Mouse (Mus musculus) neural tube, embryonic 11.5 days (tissue): ENCODE results near the gene Uqcrfs1. TPM values are rescaled to one million over a fixed set of nuclear protein-coding genes. Genes with fewer than 3 reads are reported as not detected.

ENCODE experiments used
- ATAC-seq: fragments of 200-750 bp; cut with Nextera tagmentation; 2 replicates; pipeline ENCODE4 v1.8.0; 2017; ENCODE audit warnings: moderate number of reproducible peaks, mild to moderate bottlenecking, moderate TSS enrichment, moderate library complexity; ENCODE audit not compliant: insufficient read depth, low FRiP score, low TSS enrichment
- DNase-seq: peaks from one replicate; pipeline ENCODE4 v3.0.0-alpha.2; 2015; ENCODE audit warnings: low spot score
- H3K27ac ChIP-seq: fragments of 300-500 bp; sonication (generic); 2 replicates; pipeline ENCODE4 v1.5.1; 2014; ENCODE audit warnings: low read depth, mild to moderate bottlenecking, low read length
- H3K27me3 ChIP-seq: fragments of 300-500 bp; sonication (generic); 2 replicates; pipeline ENCODE4 v1.6.1; 2014; ENCODE audit warnings: mild to moderate bottlenecking, low read length, mixed read lengths; ENCODE audit not compliant: control insufficient read depth, insufficient read depth
- H3K36me3 ChIP-seq: fragments of 300-500 bp; sonication (generic); 2 replicates; pipeline ENCODE4 v1.6.1; 2014; ENCODE audit warnings: mild to moderate bottlenecking, low read length, moderate library complexity, mixed read lengths; ENCODE audit not compliant: control insufficient read depth, insufficient read depth
- H3K4me1 ChIP-seq: fragments of 300-500 bp; sonication (generic); 2 replicates; pipeline ENCODE4 v1.6.1; 2014; ENCODE audit warnings: low read length, mixed read lengths; ENCODE audit not compliant: control insufficient read depth, insufficient read depth
- H3K4me2 ChIP-seq: fragments of 300-500 bp; sonication (generic); 2 replicates; pipeline ENCODE4 v1.6.1; 2014; ENCODE audit warnings: low read depth, mild to moderate bottlenecking, moderate library complexity
- H3K4me3 ChIP-seq: fragments of 300-500 bp; sonication (generic); 2 replicates; pipeline ENCODE4 v1.5.1; 2014; ENCODE audit warnings: low read depth, low read length
- H3K9ac ChIP-seq: fragments of 300-500 bp; sonication (generic); 2 replicates; pipeline ENCODE4 v1.6.1; 2014; ENCODE audit warnings: mild to moderate bottlenecking, low read length
- H3K9me3 ChIP-seq: fragments of 300-500 bp; sonication (generic); 2 replicates; pipeline ENCODE4 v1.6.1; 2016; ENCODE audit warnings: low read length; ENCODE audit not compliant: control insufficient read depth
- WGBS: fragments of 180-500 bp; shearing (Covaris S2); extraction: QIAGEN DNeasy Blood & Tissue Kit; methylation state at CpG from one replicate; pipeline ENCODE4 v1.1.7; 2014; 5-methylcytosine and 5-hydroxymethylcytosine counted together
- polyA plus RNA-seq: library from polyadenylated mRNA; unstranded; fragments of >200 nt; fragmentation: Nextera tagmentation; extraction: Ambion mirVana; gene quantifications from 2 replicates; pipeline ENCODE4 v1.2.1, GENCODE M21; 2014

The Uqcrfs1 gene
- 252 TPM in 2 replicates for polyA plus RNA-seq

- peak within 1 kb of the TSS; percentile 97 for H3K4me3 ChIP-seq
- H3K36me3 ChIP-seq, result peaks cover 2% of the 10 kb centered on the region; the same call in 1 of the 2 replicates
- H3K9me3 ChIP-seq, result no peaks in the 10 kb centered on the region
- peak within 1 kb of the TSS; percentile 45; the same call in 1 of the 2 replicates for H3K27ac ChIP-seq
- H3K27me3 ChIP-seq, result no peaks in the 10 kb centered on the region
- peak within 1 kb of the TSS; percentile 72 for H3K4me2 ChIP-seq
- peaks cover 9% of the 10 kb centered on the region for H3K4me1 ChIP-seq
- WGBS, result under 1% methylated on average over 80 of the region's 82 CpGs
- peak within 1 kb of the TSS; percentile 93 for H3K9ac ChIP-seq
- DNase-seq (peak; percentile 98), ATAC-seq (peak; percentile 99)
Observed at GRCm38 (mm10) chr13:30544856-30545604, at the start of gene Uqcrfs1. Uqcrfs1 (minus strand) TSS chr13:30545362.

- Histone ChIP-seq H3K4me2 (no peak overlapping the region), H3K4me3 (no peak overlapping the region), H3K36me3 (no peaks in the 10 kb centered on the region), H3K9me3 (no peaks in the 10 kb centered on the region), H3K27me3 (no peaks in the 10 kb centered on the region), H3K4me1 (no peaks in the 10 kb centered on the region), H3K9ac (no peak overlapping the region), H3K27ac (no peak overlapping the region)
- no peak for ATAC-seq
- no peak for DNase-seq
- WGBS, result 95% methylated on average over 3 of the region's 3 CpGs
Observed at GRCm38 (mm10) chr13:30585786-30586185, 40.6 kb upstream of the Uqcrfs1 start.

DNA sequence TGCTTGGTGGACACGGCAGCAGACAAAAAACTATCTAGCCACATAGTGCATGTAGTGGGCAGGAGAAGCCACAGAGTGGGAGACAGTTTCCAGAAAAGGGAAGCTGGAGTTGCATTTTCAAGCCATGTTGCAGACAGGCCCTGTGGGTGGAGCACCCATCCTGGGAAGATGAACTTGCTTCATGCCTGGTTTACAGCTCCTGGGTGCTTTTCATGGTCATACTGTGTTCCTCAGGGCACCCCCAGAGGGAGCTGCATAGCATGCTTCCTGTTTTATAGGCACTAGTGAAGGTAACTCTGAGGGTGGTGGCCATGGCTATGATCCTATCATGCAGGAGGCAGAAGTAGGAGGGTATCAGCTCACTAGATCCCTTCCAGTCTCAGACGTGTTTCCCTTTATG lies 37.4 kb upstream of the Uqcrfs1 start:
- Histone ChIP-seq H3K27me3 (no peaks in the 10 kb centered on the region), H3K9me3 (no peaks in the 10 kb centered on the region), H3K4me1 (no peaks in the 10 kb centered on the region), H3K4me2 (no peak overlapping the region), H3K27ac (no peak overlapping the region), H3K4me3 (no peak overlapping the region), H3K36me3 (no peaks in the 10 kb centered on the region), H3K9ac (no peak overlapping the region)
- no peak for DNase-seq
- 78% methylated on average over 2 of the region's 2 CpGs for WGBS
- no peak for ATAC-seq

- H3K9ac ChIP-seq, result no peak overlapping the region
- no peaks in the 10 kb centered on the region for H3K27me3 ChIP-seq
- no peak for DNase-seq
- no peak for ATAC-seq
- no peaks in the 10 kb centered on the region for H3K36me3 ChIP-seq
- H3K4me2 ChIP-seq, result no peak overlapping the region
- H3K4me3 ChIP-seq, result no peak overlapping the region
- no peaks in the 10 kb centered on the region for H3K9me3 ChIP-seq
- H3K4me1 ChIP-seq, result no peaks in the 10 kb centered on the region
- WGBS, result 77% methylated on average over 2 of the region's 2 CpGs
- no peak overlapping the region for H3K27ac ChIP-seq
Observed at GRCm38 (mm10) chr13:30578806-30579205, 33.6 kb upstream of the Uqcrfs1 start.

DNA sequence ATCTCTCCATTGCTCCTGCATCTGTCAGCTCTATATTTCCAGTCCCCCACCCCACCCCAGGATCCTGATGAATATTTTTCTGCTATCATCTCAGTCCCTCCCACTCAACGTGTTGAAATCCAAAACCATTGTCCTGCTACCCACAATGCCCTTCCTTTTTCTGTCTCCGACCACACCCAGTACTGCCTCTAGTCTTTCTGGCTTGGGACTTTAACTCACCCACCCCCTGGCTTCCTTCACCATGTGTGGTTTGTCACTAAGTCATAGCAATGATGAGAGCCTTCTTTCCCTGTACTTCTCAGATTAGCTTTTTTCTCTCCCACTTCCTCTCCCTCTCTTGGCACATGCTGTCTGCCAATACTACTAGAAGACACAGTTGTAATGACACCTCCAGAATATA lies 31.7 kb upstream of the Uqcrfs1 start:
- H3K9me3 ChIP-seq, result no peaks in the 10 kb centered on the region
- DNase-seq, result no peak
- H3K27ac ChIP-seq, result no peak overlapping the region
- no peaks in the 10 kb centered on the region for H3K4me1 ChIP-seq
- 69% methylated on average over 2 of the region's 2 CpGs for WGBS
- ATAC-seq, result no peak
- H3K9ac ChIP-seq, result no peak overlapping the region
- H3K36me3 ChIP-seq, result no peaks in the 10 kb centered on the region
- no peak overlapping the region for H3K4me3 ChIP-seq
- no peak overlapping the region for H3K4me2 ChIP-seq
- H3K27me3 ChIP-seq, result no peaks in the 10 kb centered on the region

DNA sequence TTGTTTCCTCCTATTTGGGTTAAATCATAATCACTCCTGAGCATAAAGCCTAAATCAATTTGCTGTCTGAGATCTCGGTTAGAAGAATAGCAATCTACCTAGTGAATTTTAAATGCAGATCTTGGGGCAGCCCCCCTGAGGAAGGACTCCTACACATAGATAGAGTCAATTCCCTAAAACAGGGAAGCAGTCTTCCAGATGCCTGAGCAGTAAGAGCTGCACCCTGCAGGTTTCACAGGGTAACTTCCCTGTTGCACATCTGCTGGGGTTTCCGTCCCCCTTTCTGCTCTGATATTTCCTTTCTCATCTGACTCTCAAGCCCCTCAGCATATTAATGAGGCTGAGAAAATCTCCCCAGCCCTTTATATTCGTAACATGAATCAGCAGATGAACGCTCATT lies 27.8 kb upstream of the Uqcrfs1 start:
- H3K9me3 ChIP-seq, result no peaks in the 10 kb centered on the region
- no peak overlapping the region for H3K9ac ChIP-seq
- H3K27ac ChIP-seq, result no peak overlapping the region
- no peaks in the 10 kb centered on the region for H3K27me3 ChIP-seq
- no peaks in the 10 kb centered on the region for H3K4me1 ChIP-seq
- H3K4me2 ChIP-seq, result no peak overlapping the region
- H3K4me3 ChIP-seq, result no peak overlapping the region
- WGBS, result 81% methylated on average over 4 of the region's 4 CpGs
- no peaks in the 10 kb centered on the region for H3K36me3 ChIP-seq
- ATAC-seq (no peak), DNase-seq (no peak)

GRCm38 (mm10) chr13:30570182-30570581 lies 25.0 kb upstream of the Uqcrfs1 start:
- 80% methylated on average over 1 of the region's 1 CpGs for WGBS
- Histone ChIP-seq H3K9me3 (no peaks in the 10 kb centered on the region), H3K4me1 (no peaks in the 10 kb centered on the region), H3K27ac (no peak overlapping the region), H3K36me3 (no peaks in the 10 kb centered on the region), H3K9ac (no peak overlapping the region), H3K4me2 (no peak overlapping the region), H3K27me3 (no peaks in the 10 kb centered on the region), H3K4me3 (no peak overlapping the region)
- no peak for ATAC-seq
- no peak for DNase-seq

DNA sequence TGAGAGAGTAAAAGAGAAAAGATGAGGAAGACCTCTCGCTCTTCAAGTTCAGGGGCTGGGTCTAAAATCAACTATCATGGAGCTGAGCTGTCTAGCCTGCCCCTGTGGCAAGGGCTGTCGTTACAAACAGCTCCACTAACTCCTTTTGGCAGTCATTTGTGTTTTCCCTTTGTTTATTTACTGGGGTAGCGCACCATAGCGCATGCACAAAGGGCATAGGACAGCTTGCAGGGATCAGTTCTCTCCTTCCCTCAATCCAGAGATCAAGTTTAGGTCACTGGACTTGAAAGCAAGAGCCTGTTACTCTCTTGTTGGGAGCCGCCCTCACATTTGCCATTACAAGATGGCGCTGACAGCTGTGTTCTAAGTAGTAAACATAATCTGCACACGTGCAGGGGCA lies 22.4 kb upstream of the Uqcrfs1 start:
- Histone ChIP-seq H3K4me2 (no peak overlapping the region), H3K4me1 (no peaks in the 10 kb centered on the region), H3K27ac (no peak overlapping the region), H3K27me3 (no peaks in the 10 kb centered on the region), H3K9me3 (no peaks in the 10 kb centered on the region), H3K4me3 (no peak overlapping the region), H3K36me3 (no peaks in the 10 kb centered on the region), H3K9ac (no peak overlapping the region)
- ATAC-seq (no peak), DNase-seq (no peak)
- 75% methylated on average over 6 of the region's 7 CpGs for WGBS

DNA sequence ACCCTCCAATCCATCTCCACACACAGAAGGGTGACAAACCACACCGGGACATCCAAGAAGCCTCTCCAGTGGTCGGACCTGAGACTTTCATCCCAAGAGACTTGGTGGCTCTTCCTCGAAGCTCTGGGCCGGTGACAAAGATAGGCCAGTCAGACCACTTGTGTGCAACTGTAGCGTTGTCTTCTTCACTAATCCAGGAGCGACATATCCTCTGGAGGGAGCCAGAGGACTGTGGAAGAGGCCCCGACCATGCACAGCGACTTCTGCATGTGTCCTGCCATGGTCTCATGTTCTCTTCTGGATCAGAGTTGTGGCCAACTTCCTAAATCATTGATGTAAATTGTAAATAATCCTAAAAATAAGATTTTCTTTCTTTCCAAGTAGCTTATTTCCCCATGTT lies 21.6 kb upstream of the Uqcrfs1 start:
- 73% methylated on average over 8 of the region's 8 CpGs for WGBS
- ATAC-seq (no peak), DNase-seq (peak; percentile 20)

More for the DNA sequence above, 21.6 kb upstream of the Uqcrfs1 start:
- Histone ChIP-seq H3K4me1 (no peaks in the 10 kb centered on the region), H3K9ac (no peak overlapping the region), H3K9me3 (no peaks in the 10 kb centered on the region), H3K27me3 (no peaks in the 10 kb centered on the region), H3K36me3 (no peaks in the 10 kb centered on the region), H3K4me2 (no peak overlapping the region), H3K4me3 (no peak overlapping the region), H3K27ac (no peak overlapping the region)
